Mouse (Mus musculus): ENCODE measurements around the gene Cyp4x1. TPM values are rescaled to one million over a fixed set of nuclear protein-coding genes. Genes with fewer than 3 reads are reported as not detected.

Gene Cyp4x1
- polyA plus RNA-seq, 1 experiment from 2014 or later, result 0.79 TPM

DNA sequence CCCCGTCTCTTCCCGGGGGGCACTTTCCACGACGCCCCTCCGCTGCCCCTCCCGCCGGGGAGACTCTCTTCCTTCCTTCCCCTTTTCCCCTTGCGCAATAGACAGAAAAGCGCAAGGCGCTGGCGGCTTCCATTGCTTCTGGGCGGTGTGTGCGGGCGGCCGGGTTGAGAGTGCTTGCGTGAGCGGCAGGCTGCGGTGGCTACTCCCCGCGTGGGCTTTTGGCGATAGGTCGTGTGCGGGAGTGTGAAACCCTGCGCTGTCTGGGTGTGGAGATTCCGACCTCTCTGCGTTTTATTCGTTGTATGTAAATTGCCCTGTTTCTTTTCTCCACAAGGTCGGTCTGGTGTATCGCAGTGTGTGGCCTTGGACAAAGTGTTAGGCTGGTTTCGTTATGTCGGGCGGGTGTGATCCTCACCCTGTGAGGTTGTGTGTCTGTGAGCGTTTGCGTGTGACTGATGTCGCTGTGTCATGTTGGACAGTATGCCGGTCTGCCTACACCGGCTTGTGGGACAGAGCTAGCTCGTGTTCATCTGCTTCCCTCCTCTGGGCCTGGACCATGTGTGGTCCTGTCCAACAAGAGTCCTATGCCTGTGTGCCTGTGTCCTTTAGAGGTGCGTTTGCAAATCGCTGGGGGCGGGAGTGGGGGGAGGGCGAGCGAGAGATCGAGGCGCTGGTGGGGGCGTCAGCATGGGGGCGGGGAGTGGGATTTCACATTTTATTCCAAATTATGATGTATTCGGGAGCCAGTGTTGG is 77.0 kb downstream of the Cyp4x1 start:
- under 1% methylated on average over 48 of the region's 48 CpGs for WGBS
- Histone ChIP-seq H3K27ac (ENCODE audit: low read depth, low read length) (peak overlapping the region; percentile 17; the same call in 1 of the 2 replicates), H3K4me3 (ENCODE audit: low read depth, low read length) (peak overlapping the region; percentile 29), H3K27me3 (ENCODE audit: control insufficient read depth, insufficient read depth, low read length) (peaks cover 85% of the 10 kb centered on the region), H3K9me3 (ENCODE audit: control insufficient read depth, low read length) (no peaks in the 10 kb centered on the region), H3K4me1 (replicated peaks; ENCODE audit: control insufficient read depth, insufficient read depth, low read length) (no peaks in the 10 kb centered on the region; the same call in 1 of the 2 replicates), H3K9ac (ENCODE audit: low read depth, low read length) (peak overlapping the region; percentile 46; the same call in 1 of the 2 replicates), H3K4me2 (replicated peaks; ENCODE audit: low read depth, low read length) (peak overlapping the region; percentile 33; the same call in 1 of the 2 replicates), H3K36me3 (ENCODE audit: control insufficient read depth, insufficient read depth, low read length) (no peaks in the 10 kb centered on the region)
- no peak for DNase-seq (ENCODE audit: low spot score)
- ATAC-seq (ENCODE audit: low FRiP score), result peak; percentile 66

DNA sequence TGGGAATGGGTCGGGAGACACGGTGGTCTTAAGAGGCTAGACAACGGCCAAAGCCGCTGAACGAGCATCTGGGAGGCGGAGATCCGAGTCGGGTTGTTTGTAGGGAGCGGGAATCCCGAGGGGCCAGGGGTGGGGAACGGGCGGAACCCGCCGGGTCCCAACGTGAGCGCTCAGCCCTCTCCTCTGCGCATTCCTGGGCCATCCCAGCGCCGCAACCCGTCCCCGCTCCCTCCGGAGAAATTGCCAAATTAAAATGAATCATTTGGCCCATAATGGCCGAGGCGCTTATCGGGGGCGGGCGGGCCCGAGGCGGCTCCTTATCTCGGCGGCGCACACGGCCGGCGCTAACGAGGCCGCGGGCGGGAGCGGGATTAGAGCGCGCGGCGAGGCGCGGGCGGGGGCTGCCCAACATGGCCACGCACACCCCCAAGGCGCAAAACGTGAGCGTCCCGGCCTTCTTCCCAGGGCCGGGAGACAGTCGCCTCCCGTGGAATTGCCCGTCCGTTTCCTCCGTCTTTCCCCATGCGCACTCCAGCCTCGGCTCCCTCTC is 77.6 kb downstream of the Cyp4x1 start, which contains the start of gene Tal1:
Tal1 (plus strand) TSS at position 56 of the 550 bp plus-strand sequence.
- peak within 1 kb of the TSS; percentile 46; the same call in 1 of the 2 replicates for H3K9ac ChIP-seq (ENCODE audit: low read depth, low read length)
- H3K4me3 ChIP-seq (ENCODE audit: low read depth, low read length), result peak within 1 kb of the TSS; percentile 29
- under 1% methylated on average over 56 of the region's 60 CpGs for WGBS
- ATAC-seq (ENCODE audit: low FRiP score), result peak; percentile 62
- peak within 1 kb of the TSS; percentile 17; the same call in 1 of the 2 replicates for H3K27ac ChIP-seq (ENCODE audit: low read depth, low read length)
- no peaks in the 10 kb centered on the region for H3K36me3 ChIP-seq (ENCODE audit: control insufficient read depth, insufficient read depth, low read length)
- H3K4me1 ChIP-seq (replicated peaks; ENCODE audit: control insufficient read depth, insufficient read depth, low read length), result no peaks in the 10 kb centered on the region; the same call in 1 of the 2 replicates
- H3K27me3 ChIP-seq (ENCODE audit: control insufficient read depth, insufficient read depth, low read length), result peaks cover 85% of the 10 kb centered on the region
- peak; percentile 80 for DNase-seq (ENCODE audit: low spot score)
- no peaks in the 10 kb centered on the region for H3K9me3 ChIP-seq (ENCODE audit: control insufficient read depth, low read length)
- peak within 1 kb of the TSS; percentile 33 for H3K4me2 ChIP-seq (replicated peaks; ENCODE audit: low read depth, low read length)

Other genes with a start within 250 kb of the Cyp4x1 start
- 0.74 and 0.93 TPM in 2 replicates for gene Foxd2, start 225.4 kb downstream of the Cyp4x1 start, polyA plus RNA-seq (2014; fragmentation: Nextera tagmentation; extraction: Ambion mirVana)
- not detected in 2 replicates for gene Foxe3, start 208.3 kb downstream of the Cyp4x1 start, polyA plus RNA-seq (2014; fragmentation: Nextera tagmentation; extraction: Ambion mirVana)
- 134 and 150 TPM in 2 replicates for gene Cmpk1, start 147.0 kb downstream of the Cyp4x1 start, polyA plus RNA-seq (2014; fragmentation: Nextera tagmentation; extraction: Ambion mirVana)
- gene Stil, start 134.1 kb downstream of the Cyp4x1 start, polyA plus RNA-seq (2014; fragmentation: Nextera tagmentation; extraction: Ambion mirVana), result 18.3 and 23.0 TPM in 2 replicates
- 8.6 and 10.3 TPM in 2 replicates for gene Tal1, start 77.9 kb downstream of the Cyp4x1 start, polyA plus RNA-seq (2014; fragmentation: Nextera tagmentation; extraction: Ambion mirVana)
- 12.8 and 16.0 TPM in 2 replicates for gene Pdzk1ip1, start 45.6 kb downstream of the Cyp4x1 start, polyA plus RNA-seq (2014; fragmentation: Nextera tagmentation; extraction: Ambion mirVana)
- gene Cyp4a29, start 107.8 kb upstream of the Cyp4x1 start, polyA plus RNA-seq (2014; fragmentation: Nextera tagmentation; extraction: Ambion mirVana), result not detected in 2 replicates
- not detected in 2 replicates for gene Cyp4a12a, start 164.8 kb upstream of the Cyp4x1 start, polyA plus RNA-seq (2014; fragmentation: Nextera tagmentation; extraction: Ambion mirVana)